Mouse (Mus musculus): ENCODE data around the gene Reep6.

Gene Reep6

DNA sequence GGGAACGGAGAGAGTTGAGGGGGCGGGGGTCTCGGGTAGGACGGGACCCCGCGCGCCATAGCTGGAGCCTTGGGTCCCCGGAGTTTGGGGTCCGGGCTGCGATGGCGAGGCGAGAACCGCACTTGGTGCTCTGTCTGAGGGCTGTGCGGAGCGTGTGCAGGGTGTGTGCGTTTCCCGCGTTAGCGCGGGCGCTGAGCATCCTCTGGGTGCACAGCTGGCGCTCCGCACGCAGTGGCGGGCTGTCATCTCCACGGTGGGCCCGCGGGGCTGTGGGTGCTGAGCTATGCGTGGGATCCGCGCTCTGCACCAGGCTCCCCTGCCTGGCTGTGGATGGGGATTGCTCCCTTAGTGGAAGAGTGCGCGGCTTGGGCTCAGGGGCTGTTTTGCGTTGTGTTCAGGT, 27.0 kb downstream of the Reep6 start:
- DNase-seq, result no peak

DNA sequence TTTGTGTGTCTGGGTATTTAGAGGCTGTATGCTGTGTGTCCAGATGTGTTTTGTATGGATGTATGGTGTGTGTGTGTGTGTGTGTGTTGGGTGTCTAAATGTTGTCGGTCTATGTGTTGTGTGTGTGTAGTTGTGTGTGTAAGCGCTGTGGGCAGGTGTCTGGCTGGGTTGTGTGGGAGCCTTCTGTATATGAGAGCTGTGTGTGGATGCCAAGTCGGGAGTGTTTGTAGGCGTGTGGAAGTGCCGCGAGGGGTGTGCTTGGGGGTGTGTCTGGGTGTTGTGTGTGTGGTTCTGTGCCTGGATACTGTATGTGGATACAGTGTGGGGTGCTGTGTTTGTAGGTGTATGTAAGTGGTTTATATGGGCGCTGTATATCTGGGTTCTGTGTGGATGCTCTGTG, 27.6 kb downstream of the Reep6 start:
- no peak for DNase-seq

DNA sequence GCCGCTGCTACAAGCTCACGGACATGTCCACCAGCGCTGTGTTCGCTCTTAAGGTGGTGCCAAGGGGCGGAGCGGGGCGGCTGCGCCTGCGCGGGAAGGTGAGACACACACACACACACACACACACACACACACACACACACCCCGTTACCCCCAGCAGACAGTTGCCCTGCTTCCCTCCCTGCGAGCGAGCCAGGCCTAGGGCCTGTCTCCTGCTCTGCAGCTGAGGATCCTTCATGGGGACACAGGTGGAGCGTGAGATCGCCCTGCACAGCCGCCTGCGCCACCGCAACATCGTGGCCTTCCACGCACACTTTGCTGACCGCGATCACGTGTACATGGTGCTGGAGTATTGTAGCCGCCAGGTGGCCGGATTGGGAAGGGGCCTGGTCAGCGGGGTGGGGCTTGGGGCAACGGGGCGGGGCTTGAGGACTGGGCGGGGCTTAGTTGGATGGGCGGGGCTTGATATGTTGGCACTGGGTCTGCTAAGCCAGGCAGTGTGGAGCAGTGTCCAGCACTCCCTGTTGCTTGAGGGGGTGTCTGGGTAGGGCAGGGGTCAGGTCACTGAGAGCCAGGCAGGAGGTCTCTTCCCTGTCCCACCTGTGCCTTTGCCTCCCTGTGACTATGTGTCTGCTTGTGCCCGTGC, 28.4 kb downstream of the Reep6 start:
- no peak for DNase-seq

DNA sequence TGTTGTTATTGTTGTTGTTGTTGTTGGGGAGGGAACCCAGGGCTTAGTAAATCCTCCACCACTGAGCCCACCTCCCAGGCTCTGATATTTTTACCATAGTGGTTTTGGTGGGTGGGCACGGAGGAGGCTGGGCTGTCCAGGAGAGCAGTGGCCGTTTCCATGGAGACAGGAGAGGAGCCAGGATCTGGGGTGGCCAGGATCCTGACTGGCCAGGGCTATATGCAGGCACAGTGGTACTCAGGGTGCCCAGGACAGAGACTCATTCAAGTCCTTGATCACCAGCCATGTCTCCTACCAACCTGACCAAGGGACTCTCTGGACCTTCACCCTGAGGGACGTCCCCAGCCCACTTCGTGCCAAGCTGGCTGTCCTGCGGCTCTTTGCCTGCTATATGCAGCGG, 34.0 kb downstream of the Reep6 start:
- DNase-seq, result no peak

DNA sequence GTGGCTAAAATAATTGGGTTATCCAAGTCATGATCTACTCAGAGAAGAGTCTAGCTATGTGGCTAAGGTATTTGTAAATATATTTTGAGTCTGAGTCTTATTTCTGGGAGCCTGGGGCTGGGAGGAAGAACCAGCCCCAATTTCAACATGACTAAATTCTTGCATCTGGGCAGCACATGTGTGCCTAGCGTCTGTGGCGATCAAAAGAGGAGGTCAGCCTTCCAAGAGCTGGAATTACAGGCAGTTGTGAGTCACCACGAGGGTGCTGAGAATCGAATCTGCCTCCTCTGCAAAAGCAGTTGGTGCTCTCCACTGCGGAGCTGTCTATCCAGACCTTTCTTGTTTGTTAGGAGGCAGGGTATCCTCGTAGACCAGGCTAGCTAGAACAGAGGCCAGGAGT, 36.0 kb downstream of the Reep6 start:
- DNase-seq, result no peak

DNA sequence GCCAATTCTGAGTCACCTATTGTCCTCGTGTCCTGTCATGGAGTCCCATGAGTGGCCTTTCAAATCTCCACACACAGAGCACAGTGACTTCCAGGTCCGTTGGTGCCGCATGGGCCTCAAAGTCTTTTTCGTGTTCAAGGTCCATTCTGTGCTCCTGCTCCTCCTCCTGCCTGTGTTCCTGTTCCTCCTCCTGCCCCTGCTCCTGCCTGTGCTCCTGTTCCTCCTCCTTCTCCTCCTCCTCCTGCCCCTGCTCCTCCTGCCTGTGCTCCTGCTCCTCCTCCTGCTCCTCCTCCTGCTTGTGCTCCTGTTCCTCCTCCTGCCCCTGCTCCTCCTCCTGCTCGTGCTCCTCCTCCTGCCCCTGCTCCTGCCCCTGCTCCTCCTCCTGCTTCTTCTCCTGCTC, 38.2 kb downstream of the Reep6 start:
- no peak for DNase-seq

DNA sequence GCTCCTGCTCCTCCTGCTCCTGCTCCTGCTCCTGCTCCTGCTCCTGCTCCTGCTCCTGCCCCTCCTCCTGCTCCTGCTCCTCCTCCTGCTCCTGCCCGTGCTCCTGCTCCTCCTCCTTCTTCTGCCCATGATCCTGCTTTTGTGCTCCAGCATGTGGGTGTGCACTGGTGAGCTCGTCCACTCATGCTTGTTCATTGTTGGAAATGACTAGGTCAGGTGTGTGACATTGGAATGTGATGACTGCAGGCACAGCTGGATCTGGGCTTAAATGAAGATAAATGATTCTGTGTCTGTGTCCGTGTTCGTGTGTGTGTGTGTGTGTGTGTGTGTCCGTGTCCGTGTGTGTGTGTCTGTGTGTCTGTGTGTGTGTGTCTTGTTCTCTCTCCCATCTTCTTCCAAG, 38.6 kb downstream of the Reep6 start:
- DNase-seq, result no peak

DNA sequence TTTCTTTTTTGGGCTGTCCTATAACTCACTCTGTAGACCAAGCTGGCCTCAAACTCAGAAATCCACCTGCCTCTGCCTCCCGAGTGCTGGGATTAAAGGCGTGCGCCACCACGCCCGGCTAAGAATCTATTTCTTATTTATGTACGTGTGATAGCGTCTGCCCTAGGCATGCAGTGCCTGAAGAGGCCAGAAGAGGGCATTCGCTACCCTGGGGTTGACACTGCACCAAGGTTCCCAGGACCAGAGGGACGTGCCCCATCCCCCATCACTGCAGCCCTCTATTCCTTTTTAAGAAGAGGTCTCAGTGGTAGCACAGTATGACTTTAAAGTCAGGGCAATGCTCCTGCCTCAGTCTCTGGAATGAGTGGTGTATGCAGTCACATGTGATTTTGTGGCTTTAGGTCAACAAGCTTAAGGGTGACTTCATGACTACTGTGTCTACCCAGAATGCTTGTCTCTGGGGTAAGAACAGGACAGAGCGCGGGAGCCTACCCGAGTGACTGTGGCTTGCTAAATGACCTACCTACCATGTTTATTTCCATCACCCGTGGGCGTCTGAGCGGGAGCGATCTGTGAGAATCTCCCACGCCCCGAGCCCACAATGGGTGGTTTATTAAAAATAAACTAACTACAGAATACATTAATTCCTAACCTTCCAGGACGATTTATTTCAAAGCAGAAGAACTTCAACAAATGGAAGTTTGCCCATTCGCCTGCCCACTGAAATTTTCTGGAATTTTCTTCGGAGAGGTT, 40.4 kb downstream of the Reep6 start:
- DNase-seq, result no peak

DNA sequence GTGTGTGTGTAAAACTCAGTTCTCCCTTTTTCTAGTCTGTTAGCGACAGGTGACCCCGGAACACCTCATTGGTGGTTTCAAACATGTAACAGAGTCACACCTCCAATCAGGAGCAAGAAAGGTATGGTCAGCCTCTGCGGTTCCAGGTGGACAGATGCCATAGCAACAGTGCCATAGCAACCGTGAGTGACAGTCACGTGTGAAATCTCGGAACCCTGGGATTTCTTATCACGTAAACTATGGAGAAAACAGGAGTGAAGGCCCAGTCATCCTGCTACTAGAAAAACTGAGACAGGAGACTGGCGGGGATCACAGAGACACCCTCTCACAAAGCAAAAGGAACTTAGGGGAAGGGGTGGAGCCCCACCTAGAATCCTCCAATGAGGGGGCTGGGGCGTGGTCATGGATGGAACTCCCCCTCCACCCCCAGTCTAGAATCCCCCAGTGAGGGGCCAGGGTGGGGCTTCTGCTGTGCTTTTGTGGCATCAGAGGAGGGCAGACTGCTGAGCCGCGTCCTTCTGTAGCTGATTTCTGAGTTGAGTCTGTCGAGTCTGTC, 41.7 kb downstream of the Reep6 start:
- DNase-seq, result peak; percentile 56

DNA sequence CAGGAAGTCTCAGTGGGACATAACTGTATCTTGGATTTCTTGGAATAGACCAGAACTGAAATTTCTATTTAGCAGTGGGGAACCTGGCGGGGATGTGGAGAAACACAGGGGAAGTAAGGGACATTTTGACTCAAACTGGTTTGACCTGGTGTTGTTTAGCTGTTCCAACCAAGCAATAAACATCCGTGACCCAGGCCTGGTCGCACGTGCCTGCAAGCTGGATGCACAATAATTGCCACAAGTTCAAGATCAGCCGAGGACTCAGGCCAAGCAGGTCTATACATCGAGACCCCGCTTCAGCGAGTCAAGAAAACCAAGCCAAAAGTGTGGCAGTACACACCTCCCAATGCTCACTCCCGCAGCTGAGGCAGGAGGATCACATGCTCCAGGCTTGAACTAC, 42.2 kb downstream of the Reep6 start:
- DNase-seq, result no peak

DNA sequence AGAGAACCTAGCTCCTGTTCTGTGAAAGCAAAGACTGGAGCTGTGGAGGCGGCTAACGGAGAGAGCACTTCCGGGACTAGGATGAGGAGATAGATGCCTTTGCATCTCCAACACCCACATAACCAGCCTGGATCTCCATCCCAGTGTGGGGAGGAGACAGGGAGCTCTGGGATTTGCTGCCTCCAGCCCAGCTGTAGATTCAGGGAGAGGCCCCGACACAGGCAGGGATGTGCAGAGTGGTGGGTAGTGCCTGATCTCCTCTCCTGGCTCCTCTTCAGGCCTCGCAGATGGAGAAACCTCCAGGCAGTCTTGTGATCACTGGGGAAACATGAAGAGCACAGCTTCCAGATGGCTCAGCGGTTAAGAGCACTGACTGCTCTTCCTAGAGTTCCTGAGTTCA, 43.0 kb downstream of the Reep6 start:
- no peak for DNase-seq

DNA sequence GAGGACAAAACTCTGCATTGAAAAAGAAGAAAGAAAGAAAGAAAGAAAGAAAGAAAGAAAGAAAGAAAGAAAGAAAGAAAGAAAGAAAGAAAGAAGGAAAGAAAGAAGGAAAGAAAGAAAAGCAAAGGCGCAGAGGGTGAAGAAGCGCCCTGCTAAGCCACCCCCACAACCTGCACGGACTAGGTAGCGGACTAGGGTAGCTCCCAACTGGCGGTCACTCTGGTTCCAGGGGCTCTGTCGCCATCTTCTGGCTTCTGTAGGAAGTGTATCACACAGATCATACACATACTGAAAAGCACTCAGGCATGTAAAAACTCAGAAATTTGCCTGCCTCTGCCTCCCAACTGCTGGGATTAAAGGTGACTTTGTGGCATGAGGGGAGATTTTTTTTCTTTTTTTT, 44.3 kb downstream of the Reep6 start:
- DNase-seq, result no peak

DNA sequence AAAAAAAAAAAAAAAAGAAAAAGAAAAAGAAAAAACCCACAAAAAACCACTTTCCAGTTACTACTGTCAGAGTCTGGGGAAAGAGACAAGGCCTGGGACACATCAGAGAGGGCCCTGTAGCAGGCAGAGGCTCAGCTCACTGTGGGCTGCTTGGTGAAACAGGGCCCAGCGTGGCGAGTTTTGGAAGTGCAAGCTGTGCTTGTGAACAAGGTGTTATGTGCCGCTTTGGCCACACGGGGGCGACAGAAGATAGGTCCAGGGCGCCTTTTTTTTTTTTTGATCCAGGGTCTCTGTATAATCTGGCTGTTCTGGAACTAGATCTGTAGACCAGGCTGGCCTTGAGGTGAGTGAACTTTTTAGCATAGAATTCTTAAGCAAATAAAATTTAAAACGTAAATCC, 46.4 kb downstream of the Reep6 start:
- peak; percentile 79 for DNase-seq

DNA sequence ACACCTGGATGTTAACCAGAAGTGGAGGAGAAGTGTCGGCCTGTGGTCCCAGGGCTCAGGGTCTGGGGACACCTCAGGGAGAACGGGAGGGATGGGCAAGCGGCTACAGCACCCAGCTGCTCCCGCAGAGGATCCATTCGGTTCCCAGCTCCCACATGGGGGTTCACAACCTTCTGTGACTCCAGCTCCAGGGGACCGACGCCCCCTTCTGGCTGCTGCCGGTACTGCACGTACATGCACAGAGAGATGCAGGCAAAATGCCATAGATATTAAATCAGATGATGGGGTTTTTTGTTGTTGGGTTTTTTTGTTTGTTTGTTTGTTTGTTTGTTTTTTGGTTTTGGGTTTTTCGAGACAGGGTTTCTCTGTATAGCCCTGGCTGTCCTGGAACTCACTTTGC, 48.0 kb downstream of the Reep6 start:
- no peak for DNase-seq

DNA sequence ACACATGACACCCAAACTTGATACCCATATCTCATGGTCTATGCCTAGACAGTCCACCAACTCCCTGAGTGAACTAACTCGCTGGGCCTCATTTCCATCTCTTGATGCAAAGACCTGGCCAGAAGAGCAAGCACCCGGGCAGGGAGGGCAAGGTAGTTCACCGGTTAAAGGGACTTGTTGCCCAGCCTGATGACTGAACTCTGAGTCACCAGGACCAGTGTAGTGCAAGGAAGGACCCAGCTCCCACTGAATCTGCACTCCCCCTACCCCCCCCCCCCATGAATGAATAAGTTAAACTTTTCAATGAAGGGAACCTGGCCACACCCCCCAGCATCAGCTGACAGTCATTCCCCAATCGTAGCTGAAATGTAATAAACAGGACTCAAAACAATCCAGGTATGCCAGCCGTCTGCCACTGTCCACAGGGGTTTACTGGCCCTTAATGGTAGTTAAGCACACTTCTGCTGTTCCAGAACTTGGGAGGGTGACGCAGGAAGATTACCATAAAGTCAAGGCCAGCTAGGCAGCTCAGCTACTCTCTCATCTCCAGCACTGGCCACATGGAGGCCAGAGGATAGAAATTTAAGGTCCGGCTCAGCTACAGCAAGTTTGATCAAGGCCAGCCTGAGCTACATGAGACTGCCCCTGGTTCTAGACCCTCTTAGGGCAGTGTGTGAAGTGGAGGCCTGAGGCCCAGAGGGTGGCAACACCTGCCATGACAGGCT, 53.0 kb downstream of the Reep6 start:
- no peak for DNase-seq

DNA sequence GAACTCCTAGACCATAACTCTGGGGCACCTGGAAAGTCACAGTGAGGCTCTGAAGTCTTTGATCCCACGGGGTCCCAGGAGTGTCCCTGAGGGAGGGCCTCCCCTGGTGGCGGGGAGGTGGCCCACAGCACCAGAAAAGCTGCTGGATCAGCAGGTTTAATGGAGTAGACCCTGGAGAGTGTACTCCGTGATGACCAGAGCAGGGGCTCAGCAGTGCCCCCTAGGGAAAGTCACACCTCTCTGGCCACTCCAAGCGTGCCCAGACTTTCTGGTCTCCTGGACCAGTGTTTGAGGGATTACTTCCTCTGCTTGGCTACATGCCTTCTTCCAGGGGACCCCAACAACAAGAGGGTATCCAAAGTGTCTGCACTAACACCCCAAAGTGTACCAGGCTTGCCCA, 53.7 kb downstream of the Reep6 start:
- no peak for DNase-seq

DNA sequence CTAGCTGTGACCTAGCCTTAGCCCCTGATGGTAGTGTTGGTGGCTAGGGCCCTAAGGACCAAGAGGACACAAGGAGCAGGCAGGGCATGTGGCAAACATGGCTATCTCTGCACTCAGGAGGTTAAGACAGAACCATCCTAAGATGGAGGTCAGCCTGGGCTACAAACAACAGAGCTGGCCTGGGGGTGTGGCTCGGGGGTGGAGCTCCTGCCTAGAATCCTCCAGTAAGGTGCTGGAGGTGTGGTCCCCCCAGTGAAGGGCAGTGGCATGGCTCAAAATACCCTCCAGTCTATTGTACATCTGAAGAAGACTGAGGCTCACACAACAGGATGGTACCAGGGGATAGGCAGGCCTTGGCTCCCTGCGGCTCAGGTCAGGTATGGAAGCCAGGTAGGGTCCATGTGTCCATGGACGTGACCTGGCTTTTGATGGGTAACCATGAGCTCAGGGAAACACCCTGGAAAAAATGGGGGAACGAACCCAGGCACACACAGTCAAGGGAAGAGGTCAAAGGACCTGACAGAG, 54.4 kb downstream of the Reep6 start:
- no peak for DNase-seq

DNA sequence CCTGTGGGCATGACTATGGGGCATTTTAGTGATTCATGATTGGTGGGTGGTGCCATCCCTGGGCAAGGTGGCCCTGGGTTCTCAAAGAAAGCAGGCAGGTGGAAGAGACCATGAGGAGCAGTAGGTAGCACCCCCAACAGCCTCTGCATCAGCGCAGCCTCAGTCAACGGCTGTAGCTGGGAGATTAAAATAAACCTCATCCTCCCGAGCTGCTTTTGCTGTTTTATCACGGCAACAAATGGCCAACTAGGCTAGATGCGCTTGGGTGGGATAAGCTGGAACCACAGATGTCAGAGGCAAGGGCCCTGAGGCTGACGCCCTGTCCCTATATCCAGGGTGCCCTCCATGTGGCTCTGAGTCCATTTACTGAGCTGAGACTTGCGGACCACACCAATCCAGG, 55.0 kb downstream of the Reep6 start:
- DNase-seq, result no peak

DNA sequence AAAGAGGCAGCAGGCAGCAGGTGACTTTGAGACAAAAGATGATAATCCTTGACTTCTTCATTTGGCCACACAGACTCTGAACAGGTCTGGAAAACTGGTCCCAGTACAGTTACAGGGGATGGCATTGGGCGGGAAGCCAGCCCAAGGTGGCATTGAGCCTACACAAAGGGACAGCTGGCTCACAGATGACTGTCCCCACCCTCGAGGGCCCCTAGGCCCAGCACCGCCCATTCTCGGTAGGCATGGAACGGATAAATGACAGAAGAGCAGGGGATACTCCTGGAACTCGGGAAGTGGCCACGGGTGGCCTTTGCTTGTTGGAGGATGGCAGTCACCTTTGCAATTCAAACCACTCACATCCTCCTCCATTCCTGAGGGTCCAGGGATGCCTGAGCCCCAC, 55.6 kb downstream of the Reep6 start:
- no peak for DNase-seq

Data from right cerebral cortex, postnatal 25 days (tissue).